ENCODE assay signal across 8 mouse cellular contexts in genomic region chr11:99574106-99574505, GRCm38 (mm10). TPM values are rescaled to one million over a fixed set of nuclear protein-coding genes. Genes with fewer than 3 reads are reported as not detected.
DNase-seq lines count a peak whose midpoint lies in the region; ATAC-seq and TF ChIP-seq lines count a peak whose summit lies in the region.

No protein-coding gene starts in this region.

- peak overlapping the region in 2 of 3 experiments; percentile 1 to 29 for H3K4me3 ChIP-seq in CH12.LX (replicated peaks in 1 of 3; ENCODE audit: low read depth in 2 of 3, low read length in 2 of 3, poor library complexity in 1 of 3)
- H3K4me3 ChIP-seq in bone marrow, adult 2 months (replicated peaks; ENCODE audit: control insufficient read depth, low read depth, low read length), result no peak overlapping the region
- no peak overlapping the region for H3K4me3 ChIP-seq in lung, embryonic 16.5 days (ENCODE audit: low read length)

- peaks cover 67% of the 10 kb centered on the region for H3K27me3 ChIP-seq in CH12.LX (replicated peaks)
- H3K27me3 ChIP-seq in lung, embryonic 16.5 days (ENCODE audit: control insufficient read depth, insufficient read depth, low read depth, low read length), result no peaks in the 10 kb centered on the region

- H3K4me1 ChIP-seq in CH12.LX (ENCODE audit: control insufficient read depth in 1 of 2, insufficient read depth in 2 of 2), result peaks cover 3% of the 10 kb centered on the region in 2 experiments; a peak in 2 of 4 replicates
- H3K4me1 ChIP-seq in bone marrow, adult 2 months (ENCODE audit: control insufficient read depth, insufficient read depth, low read length), result no peaks in the 10 kb centered on the region; the same call in 1 of the 2 replicates
- H3K4me1 ChIP-seq in lung, embryonic 16.5 days (replicated peaks; ENCODE audit: control insufficient read depth, insufficient read depth, low read length), result 0 out of 2 replicates have a peak, but pooled peaks cover 2% of the 10 kb centered on the region

- peak overlapping the region; percentile 41 for H3K4me2 ChIP-seq in CH12.LX (ENCODE audit: insufficient read depth, low read depth, poor library complexity, severe bottlenecking)
- peak overlapping the region; percentile 39 for H3K4me2 ChIP-seq in lung, embryonic 16.5 days (ENCODE audit: low read depth, low read length)

- H3K36me3 ChIP-seq in CH12.LX (replicated peaks in 1 of 2; ENCODE audit: control insufficient read depth in 1 of 2, insufficient read depth in 1 of 2, low read length in 1 of 2), result no peaks in the 10 kb centered on the region
- no peaks in the 10 kb centered on the region for H3K36me3 ChIP-seq in lung, embryonic 16.5 days (ENCODE audit: control insufficient read depth, insufficient read depth, low read length)

- DNase-seq in CH12.LX (ENCODE audit: extremely low read depth), result peak; percentile 85
- DNase-seq in heart, postnatal 10 days, result peak; percentile 65 to 78
- DNase-seq in kidney, postnatal 4 days, result peak; percentile 82 to 84
- DNase-seq in ovary, postnatal 14 days (ENCODE audit: low spot score), result peak; percentile 71
- DNase-seq in thymus, postnatal 25 days, result peak; percentile 62

- no peaks in the 10 kb centered on the region for H3K79me2 ChIP-seq in CH12.LX (replicated peaks; ENCODE audit: control insufficient read depth, extremely low read depth, insufficient read depth, poor library complexity, severe bottlenecking)

- peak; percentile 70 for ATAC-seq in erythroblast, adult 5-6 weeks (replicated peaks; ENCODE audit: low FRiP score, poor library complexity, severe bottlenecking)
- ATAC-seq in lung, embryonic 16.5 days (ENCODE audit: low read depth), result peak; percentile 70; the same call in 1 of the 2 replicates

- in situ Hi-C loops in CH12.LX (cut with MboI; ENCODE audit: low pct_ligation_motif_present, low pct_unique_long_range_greater_than_20kb, low sequenced_read_pairs), result no loop called here

- dilution Hi-C loops in CH12.LX (cut with MboI; ENCODE audit: extremely low pct_ligation_motif_present, extremely low pct_unique_long_range_greater_than_20kb, low sequenced_read_pairs), result no loop called here

- WGBS in bone marrow, adult 2 months, result under 1% methylated on average over 7 of the region's 7 CpGs
- 1% methylated on average over 7 of the region's 7 CpGs for WGBS in lung, embryonic 16.5 days

- intact Hi-C loops in heart, postnatal 10 days (cut with DNase I), result loop anchor here (1.0 kb wide), 1 partner anchor 110 kb away; no protein-coding TSS in a partner anchor

- TF ChIP-seq EP300 in CH12.LX (IDR thresholded peaks at IDR 0.05; ENCODE audit: low read length), result no peak

- H3K9me3 ChIP-seq in CH12.LX (replicated peaks; ENCODE audit: low read length), result no peaks in the 10 kb centered on the region
- H3K9me3 ChIP-seq in lung, embryonic 16.5 days (ENCODE audit: control insufficient read depth, low read length), result no peaks in the 10 kb centered on the region

- TF ChIP-seq RAD21 in CH12.LX (IDR thresholded peaks at IDR 0.05; ENCODE audit: low read depth, low read length), result peak; percentile 89

- TF ChIP-seq POLR2A in CH12.LX (IDR thresholded peaks at IDR 0.05; ENCODE audit: low read depth, low read length), result no peak
- TF ChIP-seq POLR2A in bone marrow, adult 2 months (IDR thresholded peaks at IDR 0.05; ENCODE audit: borderline replicate concordance, control insufficient read depth, low read depth, low read length), result no peak

- no peak overlapping the region for H3K27ac ChIP-seq in CH12.LX (ENCODE audit: insufficient read depth, low read depth)
- H3K27ac ChIP-seq in bone marrow, adult 2 months (ENCODE audit: control insufficient read depth, insufficient read depth, low read depth, low read length, poor library complexity), result no peak overlapping the region
- no peak overlapping the region for H3K27ac ChIP-seq in lung, embryonic 16.5 days (ENCODE audit: low read length)

- H3K9ac ChIP-seq in CH12.LX (ENCODE audit: insufficient read depth, low read depth), result no peak overlapping the region; the same call in 1 of the 2 replicates
- peak overlapping the region; percentile 49; the same call in 1 of the 2 replicates for H3K9ac ChIP-seq in lung, embryonic 16.5 days (ENCODE audit: low read length)

- TF ChIP-seq CTCF in CH12.LX (conservative IDR thresholded peaks at IDR 0.05 in 1 of 2, IDR thresholded peaks at IDR 0.05 in 1 of 2; ENCODE audit: low read depth in 2 of 2, low read length in 2 of 2), result peak; percentile 97 to 98
- TF ChIP-seq CTCF in bone marrow, adult 2 months (IDR thresholded peaks at IDR 0.05; ENCODE audit: control insufficient read depth, insufficient read depth, low read length), result peak; percentile 45; the same call in 1 of the 2 replicates

TF ChIP-seq in CH12.LX, 34 proteins besides CTCF, POLR2A, EP300 and RAD21 (continues in another document):
- TF ChIP-seq USF2 (conservative IDR thresholded peaks at IDR 0.05; ENCODE audit: low read depth, low read length) (no peak), USF1 (IDR thresholded peaks at IDR 0.05; ENCODE audit: low read depth, low read length) (no peak), KAT2A (IDR thresholded peaks at IDR 0.05; ENCODE audit: insufficient replicate concordance, low read length) (no peak), CHD1 (IDR thresholded peaks at IDR 0.05; ENCODE audit: low read depth, low read length) (no peak), BHLHE40 (IDR thresholded peaks at IDR 0.05; ENCODE audit: low read depth, low read length) (peak; percentile 41; the same call in 1 of the 2 replicates), UBTF (IDR thresholded peaks at IDR 0.05; ENCODE audit: low read depth, low read length) (no peak), MAZ (IDR thresholded peaks at IDR 0.05; ENCODE audit: low read depth, low read length) (no peak), GABPA (IDR thresholded peaks at IDR 0.05; ENCODE audit: insufficient replicate concordance, low read depth, low read length) (no peak), TCF12 (IDR thresholded peaks at IDR 0.05; ENCODE audit: low read depth, low read length) (no peak), ETS1 (conservative IDR thresholded peaks at IDR 0.05; ENCODE audit: low read depth, low read length) (no peak), ZKSCAN1 (IDR thresholded peaks at IDR 0.05; ENCODE audit: borderline replicate concordance, low read depth, low read length) (no peak), ZNF384 (IDR thresholded peaks at IDR 0.05; ENCODE audit: low read depth, low read length) (peak; percentile 81), POLR2AphosphoS2 (IDR thresholded peaks at IDR 0.05; ENCODE audit: low read depth, low read length) (no peak), NRF1 (IDR thresholded peaks at IDR 0.05; ENCODE audit: low read depth, low read length) (0 out of 2 replicates have a peak, but pooled peaks have one; percentile 30), ZMIZ1 (IDR thresholded peaks at IDR 0.05; ENCODE audit: low read depth, low read length) (no peak)

RNA-seq across cellular contexts. Expression of gene Krtap1-5, which starts 6.7 kb away (rescaled TPM):
- not detected in 2 replicates for total RNA-seq in CH12.LX (2012; rRNA removed)
- total RNA-seq in CH12.LX (2014; rRNA removed), result not detected in 2 replicates
- not detected in 2 replicates for polyA plus RNA-seq in CH12.LX (2012; ENCODE audit: insufficient read length, low read depth)
- polyA plus RNA-seq in bone marrow, adult 2 months (2011; ENCODE audit: insufficient read depth, insufficient read length, low replicate concordance, missing spikeins), result 1.5 TPM in 1 of 2 replicates, not detected in the other
- total RNA-seq in erythroblast, adult 5-6 weeks (2015; ENCODE audit: low replicate concordance), result not detected in 2 replicates
- total RNA-seq in erythroblast, adult 5-6 weeks (2017; ENCODE audit: low replicate concordance), result not detected in 2 replicates
- not detected for total RNA-seq in heart, postnatal 10 days (2021)
- not detected in 2 replicates for polyA plus RNA-seq in lung, embryonic 16.5 days (2015; fragmentation: Nextera tagmentation; extraction: Ambion mirVana)

RNA-seq across cellular contexts. Expression of gene Krtap3-1, which starts 7.7 kb away (rescaled TPM):
- total RNA-seq in CH12.LX (2012; rRNA removed) (not detected in 2 replicates), CH12.LX (2014; rRNA removed) (not detected in 2 replicates)
- polyA plus RNA-seq in CH12.LX (2012; ENCODE audit: insufficient read length, low read depth), result not detected in 2 replicates
- polyA plus RNA-seq in bone marrow, adult 2 months (2011; ENCODE audit: insufficient read depth, insufficient read length, low replicate concordance, missing spikeins), result not detected in 2 replicates
- total RNA-seq in erythroblast, adult 5-6 weeks (2015; ENCODE audit: low replicate concordance), result not detected in 2 replicates
- not detected in 2 replicates for total RNA-seq in erythroblast, adult 5-6 weeks (2017; ENCODE audit: low replicate concordance)
- total RNA-seq in heart, postnatal 10 days (2021), result not detected
- not detected in 2 replicates for polyA plus RNA-seq in lung, embryonic 16.5 days (2015; fragmentation: Nextera tagmentation; extraction: Ambion mirVana)

RNA-seq across cellular contexts. Expression of gene Krtap1-4, which starts 9.3 kb away (rescaled TPM):
- total RNA-seq in CH12.LX (2012; rRNA removed) (not detected in 2 replicates), CH12.LX (2014; rRNA removed) (not detected in 2 replicates)
- polyA plus RNA-seq in CH12.LX (2012; ENCODE audit: insufficient read length, low read depth), result not detected in 2 replicates
- not detected in 2 replicates for polyA plus RNA-seq in bone marrow, adult 2 months (2011; ENCODE audit: insufficient read depth, insufficient read length, low replicate concordance, missing spikeins)
- not detected in 2 replicates for total RNA-seq in erythroblast, adult 5-6 weeks (2015; ENCODE audit: low replicate concordance)
- total RNA-seq in erythroblast, adult 5-6 weeks (2017; ENCODE audit: low replicate concordance), result not detected in 2 replicates
- total RNA-seq in heart, postnatal 10 days (2021), result not detected
- not detected in 2 replicates for polyA plus RNA-seq in lung, embryonic 16.5 days (2015; fragmentation: Nextera tagmentation; extraction: Ambion mirVana)

RNA-seq across cellular contexts. Expression of gene Gm11939, which starts 14.8 kb away (rescaled TPM):
- total RNA-seq in CH12.LX (2012; rRNA removed) (not detected in 2 replicates), CH12.LX (2014; rRNA removed) (not detected in 2 replicates)
- polyA plus RNA-seq in CH12.LX (2012; ENCODE audit: insufficient read length, low read depth), result not detected in 2 replicates
- not detected in 2 replicates for polyA plus RNA-seq in bone marrow, adult 2 months (2011; ENCODE audit: insufficient read depth, insufficient read length, low replicate concordance, missing spikeins)
- total RNA-seq in erythroblast, adult 5-6 weeks (2015; ENCODE audit: low replicate concordance), result not detected in 2 replicates
- not detected in 2 replicates for total RNA-seq in erythroblast, adult 5-6 weeks (2017; ENCODE audit: low replicate concordance)
- not detected for total RNA-seq in heart, postnatal 10 days (2021)
- not detected in 2 replicates for polyA plus RNA-seq in lung, embryonic 16.5 days (2015; fragmentation: Nextera tagmentation; extraction: Ambion mirVana)

RNA-seq across cellular contexts. Expression of gene Krtap1-3, which starts 17.0 kb away (rescaled TPM):
- total RNA-seq in CH12.LX (2012; rRNA removed) (not detected in 2 replicates), CH12.LX (2014; rRNA removed) (not detected in 2 replicates)
- polyA plus RNA-seq in CH12.LX (2012; ENCODE audit: insufficient read length, low read depth), result not detected in 2 replicates
- polyA plus RNA-seq in bone marrow, adult 2 months (2011; ENCODE audit: insufficient read depth, insufficient read length, low replicate concordance, missing spikeins), result not detected in 2 replicates
- not detected in 2 replicates for total RNA-seq in erythroblast, adult 5-6 weeks (2015; ENCODE audit: low replicate concordance)
- not detected in 2 replicates for total RNA-seq in erythroblast, adult 5-6 weeks (2017; ENCODE audit: low replicate concordance)
- not detected for total RNA-seq in heart, postnatal 10 days (2021)
- not detected in 2 replicates for polyA plus RNA-seq in lung, embryonic 16.5 days (2015; fragmentation: Nextera tagmentation; extraction: Ambion mirVana)

Comparison
In these comparisons a context has a peak if more than half of its experiments do, and no peak if none do; other contexts are left out.
1. H3K4me3 ChIP-seq: peak in CH12.LX (2 of 3); none in bone marrow, adult 2 months (single experiment) and lung, embryonic 16.5 days (single experiment).
2. Peak in every context shown above with its lines, with median percentiles within 50 percentile points of each other: DNase-seq.